Mouse (Mus musculus) thymus, postnatal 14 days (tissue): Measurements from ENCODE around the gene Shf.
A peak's percentile ranks its signal among the peaks of the same experiment; 100 is the strongest.

Source experiments
- DNase-seq: peaks from one replicate; pipeline ENCODE4 v3.0.0; 2021

The Shf gene

DNA sequence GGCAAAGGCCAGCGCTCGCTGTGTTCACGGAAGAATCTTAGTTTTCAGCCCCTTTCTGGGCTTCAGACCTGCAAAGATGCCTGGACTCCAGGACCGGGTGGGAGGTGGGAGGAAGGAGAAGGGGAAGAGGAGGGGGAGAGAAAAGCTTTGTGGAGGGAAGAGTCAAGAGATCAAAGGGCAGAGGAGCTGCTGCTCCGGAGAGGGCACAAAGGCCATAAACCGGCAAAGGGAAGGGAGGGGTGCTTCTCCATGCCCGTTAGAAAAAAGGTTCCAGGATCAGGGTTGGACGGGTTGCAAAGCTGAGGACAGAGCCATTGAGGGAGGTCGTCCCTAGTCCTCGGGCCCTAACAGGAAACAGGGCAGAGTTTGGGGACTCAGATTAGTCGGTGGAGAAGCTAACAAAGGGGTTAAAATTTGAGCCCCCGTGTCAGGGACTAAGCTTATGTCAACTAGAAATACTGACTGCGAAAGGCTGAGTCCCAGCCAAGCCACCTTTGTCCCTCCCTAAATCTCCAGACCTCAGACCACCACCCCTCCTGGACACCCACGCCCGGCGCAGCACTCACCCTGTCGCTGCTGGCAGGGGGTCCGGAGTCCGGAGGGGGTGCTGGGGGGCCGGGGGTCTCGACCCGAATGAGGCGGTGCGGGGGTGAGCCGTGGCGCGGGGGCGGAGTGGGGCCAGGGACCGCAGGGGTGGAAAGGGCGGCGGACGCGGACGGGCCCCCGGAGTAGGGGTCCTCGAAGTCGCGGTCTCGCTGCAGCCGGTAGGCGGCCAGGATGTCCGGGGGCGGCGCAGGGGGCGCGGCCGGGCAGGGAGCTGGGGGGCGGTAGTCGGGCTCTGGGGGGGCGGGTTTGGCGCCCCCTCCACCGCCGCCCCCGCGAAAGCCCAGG is 636 bp downstream of the Shf start:
- DNase-seq, result peak; percentile 78

DNA sequence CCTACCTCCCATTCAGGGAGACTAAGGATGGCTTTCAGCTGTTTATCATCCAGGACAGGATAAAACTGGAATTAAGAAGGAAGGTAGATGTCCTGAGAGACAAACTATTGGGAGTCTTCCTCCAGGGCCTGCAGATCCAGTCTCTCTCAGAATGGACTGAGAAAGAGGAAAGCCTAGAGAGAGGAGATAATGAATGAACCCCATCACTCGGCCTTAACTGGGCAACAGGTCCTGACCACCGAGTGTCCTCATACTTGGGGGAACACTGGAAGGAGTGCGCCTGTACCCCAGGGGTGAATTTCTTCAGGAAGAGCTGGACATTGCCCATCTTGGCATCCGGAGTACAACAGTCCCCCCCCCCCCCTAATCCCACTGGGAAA is 1.3 kb downstream of the Shf start:
- DNase-seq, result no peak

DNA sequence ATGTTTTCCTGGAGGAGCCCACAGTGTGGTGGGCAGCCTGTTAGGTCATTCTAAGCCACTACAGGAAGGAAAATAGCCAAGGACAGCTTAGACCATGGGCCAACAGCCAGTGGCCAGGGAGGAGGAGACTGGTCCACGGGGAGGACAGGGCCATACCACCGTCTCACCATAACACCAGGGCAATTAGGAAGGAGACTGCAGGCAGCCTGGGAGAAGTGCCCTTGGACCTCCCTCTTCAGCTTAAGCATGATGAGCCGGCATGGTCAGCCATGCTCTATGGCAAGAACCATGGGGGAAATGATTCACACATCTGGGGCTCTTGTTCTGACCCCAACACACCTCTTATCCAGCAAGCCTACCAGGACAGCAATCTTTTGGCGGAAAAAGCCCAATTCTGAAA is 1.8 kb downstream of the Shf start:
- DNase-seq, result no peak

DNA sequence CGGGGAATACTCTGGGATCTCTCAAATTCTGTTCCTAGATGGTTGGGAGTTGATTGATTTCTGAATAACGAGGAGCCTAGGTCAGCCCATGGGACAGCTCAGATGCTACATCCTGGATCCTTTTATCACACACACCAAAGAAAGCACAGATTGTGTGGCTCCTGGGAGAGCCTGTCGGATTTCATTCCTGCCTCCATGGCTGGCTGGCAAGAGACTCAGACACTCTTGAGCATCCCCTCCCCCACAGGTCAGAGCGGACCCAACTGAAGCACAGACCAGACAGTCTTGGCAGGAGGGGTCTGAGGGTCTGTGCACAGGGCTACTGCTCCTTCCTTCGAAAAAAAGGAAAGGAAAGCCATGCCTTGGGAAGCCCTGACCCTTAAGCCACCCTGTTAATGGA is 2.3 kb downstream of the Shf start:
- no peak for DNase-seq

DNA sequence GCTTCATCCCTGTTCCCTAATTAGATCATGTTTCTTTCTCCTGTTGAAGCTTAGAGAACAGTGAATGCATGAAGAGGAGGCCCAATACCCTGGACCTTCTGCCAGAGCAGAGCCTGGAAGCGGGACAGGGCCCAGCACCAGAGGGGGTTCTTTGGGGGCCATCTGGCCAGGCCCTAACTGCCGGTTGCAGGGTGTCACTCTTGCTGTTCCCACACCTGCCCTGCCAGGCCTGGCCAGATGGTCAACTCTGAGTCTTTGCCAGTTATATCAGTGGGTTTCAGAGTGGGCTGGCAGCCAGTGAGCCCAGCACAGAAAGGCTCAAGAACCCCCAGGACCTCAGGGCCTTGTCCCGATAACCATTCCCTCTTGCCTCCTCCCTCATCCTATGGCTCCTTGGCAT is 2.9 kb downstream of the Shf start:
- no peak for DNase-seq

DNA sequence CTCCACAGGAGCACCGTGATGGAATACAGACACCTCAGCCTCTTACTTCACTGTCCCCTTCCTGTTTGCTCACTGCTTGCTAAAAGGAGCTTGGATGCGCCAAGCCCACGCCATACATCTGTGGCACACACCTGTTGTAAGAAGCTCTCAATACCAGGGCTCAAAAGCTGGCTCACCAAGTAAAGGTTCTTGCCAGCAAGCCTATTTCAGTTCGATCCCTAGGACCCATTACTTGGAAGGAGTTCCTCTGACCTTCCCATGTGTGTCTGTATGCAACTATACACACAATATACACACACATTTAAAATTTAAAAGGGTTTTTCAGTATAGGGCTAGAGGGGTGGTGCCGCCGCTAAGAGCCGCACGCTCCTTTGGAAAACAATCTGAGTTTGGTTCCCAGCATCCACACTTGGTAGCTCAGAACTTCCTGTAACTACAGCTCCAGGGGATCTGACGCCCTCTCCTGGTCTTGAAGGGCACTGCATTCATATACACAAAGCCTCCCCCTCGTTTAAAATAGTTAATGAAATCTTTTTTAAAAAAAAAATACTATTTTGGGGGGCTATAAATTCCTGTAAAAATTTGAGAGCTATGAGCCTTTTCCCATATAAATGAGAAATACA is 3.6 kb downstream of the Shf start:
- no peak for DNase-seq

DNA sequence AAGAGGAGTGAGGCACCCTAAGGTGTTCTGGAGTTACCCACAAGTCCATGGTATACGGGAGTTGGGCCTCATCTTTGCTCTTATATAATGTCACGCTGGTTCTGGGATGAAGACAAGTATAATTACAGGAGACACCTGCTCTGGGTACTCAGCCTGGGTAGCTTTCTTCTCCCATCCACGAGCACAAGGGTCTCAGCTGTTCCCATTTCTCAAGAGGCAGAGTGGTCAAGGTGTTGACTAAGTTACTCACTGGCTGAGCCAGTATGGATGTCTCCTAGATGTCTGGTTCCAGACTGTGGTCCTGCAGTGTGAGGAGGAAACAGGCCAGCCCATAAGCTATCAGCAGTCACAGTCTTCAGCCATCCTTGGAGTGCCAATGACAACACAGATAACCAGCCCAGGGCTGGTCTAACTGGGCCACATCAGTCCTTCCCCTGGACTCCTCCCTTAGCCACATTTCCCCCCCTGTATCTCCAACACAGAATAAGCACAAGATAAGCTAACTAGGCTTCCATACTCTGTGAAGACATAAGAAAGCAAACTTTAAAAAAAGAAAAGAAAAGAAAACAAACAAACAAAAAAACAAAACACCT is 4.5 kb downstream of the Shf start:
- DNase-seq, result no peak

DNA sequence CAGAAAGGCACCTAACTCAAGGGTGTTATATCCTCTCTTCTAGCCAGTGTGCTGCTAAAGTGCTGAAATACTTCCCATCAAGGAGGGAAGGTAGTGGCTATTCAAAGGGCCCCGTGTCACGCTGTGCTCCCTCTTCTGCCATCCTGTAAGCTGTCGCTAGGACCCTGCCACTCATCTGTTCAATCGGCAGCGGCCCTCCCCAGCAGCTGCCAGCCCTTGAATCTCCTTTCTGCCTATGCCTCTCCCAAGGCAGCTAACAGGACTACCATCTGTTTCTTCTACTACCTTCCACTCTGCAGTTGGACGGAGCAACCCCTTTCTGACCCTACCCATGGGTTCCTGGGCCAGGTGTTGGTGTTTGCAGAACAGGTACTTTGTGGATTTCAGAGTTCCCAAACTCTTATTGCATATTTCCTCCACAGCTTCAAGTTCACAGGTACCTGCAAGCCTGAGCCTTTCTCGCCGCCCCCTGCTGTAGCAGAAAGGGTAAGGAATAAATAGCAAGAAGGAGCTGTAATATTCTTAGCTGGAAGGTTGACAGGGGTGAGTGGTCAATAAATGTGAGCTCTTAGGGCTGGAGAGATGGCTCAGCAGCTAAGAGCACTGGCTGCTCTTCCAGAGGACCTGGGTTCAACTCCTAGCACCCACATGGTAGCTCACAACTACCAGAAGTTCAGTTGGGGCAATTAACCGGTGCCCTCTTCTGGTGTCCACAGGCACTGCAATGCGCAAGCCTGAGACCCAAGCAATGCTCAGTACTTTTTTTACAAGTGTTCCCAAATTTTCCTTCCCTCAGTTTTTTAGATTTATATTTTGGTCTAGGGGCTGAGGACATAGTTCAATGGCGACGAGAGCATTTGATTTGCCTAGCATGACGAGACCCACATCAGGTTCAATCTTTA is 6.1 kb downstream of the Shf start:
- DNase-seq, result no peak

DNA sequence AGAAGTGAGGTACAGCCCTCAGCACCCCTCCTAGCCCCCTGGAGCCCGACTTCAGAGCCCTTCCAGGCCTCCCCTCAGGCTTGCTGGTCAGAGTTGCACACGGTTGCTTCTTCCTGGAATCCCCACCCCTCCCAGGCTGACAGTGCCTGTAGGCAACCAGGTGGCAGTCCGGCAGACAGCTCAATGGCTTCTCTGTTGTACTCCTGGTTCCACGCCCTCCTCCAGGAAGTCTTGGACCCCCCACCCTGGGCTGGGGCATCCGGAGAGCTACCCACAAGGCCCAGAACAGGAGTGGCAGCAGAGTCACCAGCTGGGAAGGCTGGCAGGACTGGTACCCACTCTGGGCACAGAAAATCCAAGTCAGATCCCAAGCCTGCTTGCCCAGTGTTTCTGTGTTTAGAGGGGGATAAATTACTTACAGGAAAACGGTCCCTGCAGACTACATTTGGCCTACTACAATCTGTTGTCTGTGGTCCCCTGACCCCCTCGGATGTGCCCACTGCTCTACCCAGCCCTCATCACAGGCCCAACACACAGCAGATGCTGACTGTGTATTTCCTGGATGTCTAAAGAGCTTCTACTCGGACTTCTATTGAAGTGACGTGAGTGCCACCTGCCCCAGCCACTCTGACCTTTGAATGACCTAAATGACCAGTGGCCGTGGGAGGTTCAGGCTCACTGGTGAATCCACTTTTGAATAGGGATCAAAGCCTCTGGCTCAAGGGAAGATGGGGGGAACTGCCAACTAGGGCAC is 6.9 kb downstream of the Shf start:
- no peak for DNase-seq

DNA sequence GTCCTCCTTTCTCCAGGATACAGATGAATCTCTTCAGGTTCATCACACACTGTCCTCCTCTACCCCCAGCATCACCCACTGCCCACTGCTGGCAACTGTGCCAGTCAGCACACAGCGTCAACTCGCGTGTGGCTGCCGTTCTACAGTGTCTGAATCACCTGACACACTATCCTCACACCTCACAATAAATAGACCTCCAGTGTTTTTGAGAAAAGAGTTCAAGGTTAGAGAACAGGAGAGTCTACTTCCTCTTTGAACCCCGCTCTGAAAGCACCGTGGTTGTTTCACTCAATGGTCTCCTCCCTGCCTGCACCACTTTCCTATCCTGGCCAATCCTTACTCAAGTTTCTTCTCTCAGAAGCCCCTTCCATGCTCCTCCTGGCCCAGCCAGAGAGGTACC is 7.8 kb downstream of the Shf start:
- no peak for DNase-seq

DNA sequence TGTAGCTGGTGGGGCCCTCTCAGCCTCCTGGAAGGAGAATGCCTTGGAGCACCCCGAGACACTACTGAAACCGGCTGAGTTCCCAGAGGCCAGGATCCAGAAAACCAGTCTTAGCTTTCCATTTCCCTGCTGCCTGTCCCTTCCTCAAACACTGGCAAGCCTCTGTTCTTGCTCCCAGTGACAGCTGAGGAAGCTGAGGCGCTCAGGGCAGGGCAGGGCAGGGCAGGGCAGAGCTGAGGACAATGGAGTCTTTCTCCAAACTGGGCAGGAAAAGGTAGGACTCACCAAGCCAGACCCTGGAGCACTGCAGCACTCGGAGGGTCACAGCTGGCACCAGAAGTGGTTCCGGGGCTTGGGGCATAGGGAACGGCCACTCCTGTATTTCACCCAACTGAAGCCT is 8.7 kb downstream of the Shf start:
- DNase-seq, result no peak

DNA sequence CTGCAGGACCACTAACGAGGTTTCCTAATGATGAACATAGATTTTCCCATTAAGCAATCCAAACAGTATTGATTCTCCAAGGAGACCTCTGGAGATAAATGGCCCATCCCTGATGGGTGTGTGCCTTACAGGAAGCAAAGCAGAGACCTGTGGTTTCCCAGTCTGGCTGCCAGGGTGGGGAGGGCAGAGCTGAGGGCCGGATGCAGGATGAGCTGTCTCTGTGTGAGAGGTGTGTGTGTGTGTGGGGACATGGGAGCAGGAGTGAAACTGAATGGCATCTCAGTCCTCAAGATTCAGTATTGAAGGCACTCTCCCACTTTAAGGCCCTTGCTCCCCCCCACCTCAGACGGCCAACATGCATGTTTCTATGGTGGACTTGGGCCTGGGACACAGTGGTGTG is 12.8 kb downstream of the Shf start:
- no peak for DNase-seq

DNA sequence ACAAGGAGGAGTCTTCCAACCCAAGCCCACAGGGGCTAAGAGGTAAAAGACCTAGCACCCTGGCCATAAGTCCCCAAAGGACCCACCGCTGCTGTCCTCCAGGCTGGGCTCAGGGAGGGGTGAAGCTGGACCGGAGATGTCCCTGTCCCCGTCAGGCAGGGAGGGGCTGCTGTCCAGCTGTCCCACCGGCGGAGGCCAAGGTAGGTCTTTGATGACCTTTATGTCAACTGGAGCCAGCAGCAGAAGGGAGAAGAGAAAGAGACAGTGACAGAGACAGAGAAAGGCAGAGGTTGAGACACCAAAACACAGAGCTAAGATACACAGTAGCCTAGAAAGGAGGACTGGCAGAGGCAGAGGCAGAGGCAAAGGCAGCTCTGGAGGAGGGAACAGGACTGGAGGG is 13.6 kb downstream of the Shf start:
- no peak for DNase-seq

DNA sequence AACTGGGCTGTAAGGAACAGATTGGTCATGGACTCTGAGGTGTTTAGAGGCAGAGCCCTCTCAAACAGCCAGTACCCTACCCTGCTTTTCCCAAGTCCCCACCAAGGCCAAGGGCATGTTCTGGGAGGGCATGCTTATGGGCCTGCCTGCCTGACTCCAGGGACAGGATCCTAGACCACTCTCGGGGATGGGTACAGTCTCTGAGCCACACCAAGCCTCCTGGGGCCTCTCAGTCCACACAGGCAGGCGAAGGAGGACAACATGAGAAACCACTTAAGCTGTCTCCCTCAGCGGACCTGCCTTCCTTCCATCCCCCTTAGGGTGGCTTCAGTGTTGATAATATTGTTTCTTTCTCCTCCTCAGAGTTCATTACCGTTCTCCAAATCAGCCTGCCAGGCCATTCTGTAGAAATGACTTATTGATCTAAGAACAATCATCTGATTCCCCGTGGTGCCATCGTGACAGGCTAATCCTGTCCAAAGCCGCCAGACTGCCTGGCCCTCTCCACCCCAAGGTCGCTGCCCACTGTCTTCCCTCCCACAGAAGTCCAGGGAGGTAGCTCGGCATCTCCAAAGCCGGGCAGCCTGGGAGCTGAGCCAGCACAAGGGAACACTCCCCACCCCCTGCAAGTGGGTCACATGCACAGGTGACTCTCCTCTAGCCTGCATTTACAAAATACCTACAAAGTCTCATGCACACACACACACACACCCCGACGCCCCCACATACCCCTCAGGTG is 14.6 kb downstream of the Shf start:
- no peak for DNase-seq

DNA sequence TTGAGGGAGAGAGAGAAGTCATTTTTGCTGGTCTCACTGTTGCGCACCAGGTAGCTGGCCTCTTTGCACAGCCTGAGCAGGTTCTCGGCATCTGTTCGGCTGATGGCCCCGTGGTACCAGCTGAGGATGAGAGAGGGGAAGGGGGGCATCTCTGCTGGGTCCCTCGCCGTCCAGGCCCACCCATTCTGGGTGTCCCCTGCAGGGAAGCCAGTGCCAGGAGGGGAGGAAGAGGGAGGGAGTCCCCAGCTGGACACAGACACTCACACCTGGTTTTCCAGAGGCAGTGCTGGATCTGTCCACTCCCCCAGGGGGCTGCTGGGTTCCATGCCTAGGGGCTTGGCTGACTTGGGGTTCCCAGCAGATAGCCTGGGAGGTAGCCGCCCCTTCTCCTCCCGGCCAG is 15.2 kb downstream of the Shf start:
- DNase-seq, result no peak

DNA sequence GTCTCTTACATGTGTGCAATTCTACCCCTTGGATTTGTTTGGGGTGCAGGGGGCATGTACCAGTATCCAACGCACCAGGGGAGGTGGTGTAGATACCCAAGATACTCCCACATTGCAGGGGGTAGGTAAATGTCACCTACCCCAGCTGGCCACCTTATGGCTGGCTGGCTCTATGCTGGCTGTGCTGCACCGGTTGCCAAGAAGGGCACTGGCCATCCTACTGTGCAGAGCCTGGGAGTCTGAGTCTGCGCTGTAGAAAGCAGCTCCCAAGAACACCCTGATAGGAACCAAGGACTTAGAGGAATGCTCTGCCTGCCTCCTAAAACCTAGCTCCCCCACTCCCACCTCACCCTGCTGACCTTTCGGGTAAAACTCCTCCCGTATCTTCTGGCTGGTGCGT is 16.0 kb downstream of the Shf start:
- DNase-seq, result no peak

DNA sequence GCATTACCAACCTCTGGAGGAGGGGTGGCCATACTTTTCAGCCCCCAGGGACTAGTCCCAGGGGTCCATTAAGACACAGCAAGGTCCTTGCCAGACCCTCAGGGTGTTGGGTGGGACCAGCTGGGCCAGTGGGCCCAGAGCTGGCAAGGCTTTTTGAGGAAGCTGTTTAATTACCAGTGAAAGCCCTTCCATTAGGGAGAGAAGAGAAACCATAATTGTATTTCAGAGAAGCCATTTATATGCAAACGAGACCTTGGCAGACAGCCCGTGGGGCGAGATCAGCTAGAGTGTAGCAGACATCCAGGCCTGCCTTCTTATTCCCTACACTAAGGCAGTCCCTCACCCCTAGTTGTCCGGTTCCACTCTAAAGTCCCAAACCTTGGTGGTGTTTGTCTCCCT is 17.0 kb downstream of the Shf start:
- no peak for DNase-seq

DNA sequence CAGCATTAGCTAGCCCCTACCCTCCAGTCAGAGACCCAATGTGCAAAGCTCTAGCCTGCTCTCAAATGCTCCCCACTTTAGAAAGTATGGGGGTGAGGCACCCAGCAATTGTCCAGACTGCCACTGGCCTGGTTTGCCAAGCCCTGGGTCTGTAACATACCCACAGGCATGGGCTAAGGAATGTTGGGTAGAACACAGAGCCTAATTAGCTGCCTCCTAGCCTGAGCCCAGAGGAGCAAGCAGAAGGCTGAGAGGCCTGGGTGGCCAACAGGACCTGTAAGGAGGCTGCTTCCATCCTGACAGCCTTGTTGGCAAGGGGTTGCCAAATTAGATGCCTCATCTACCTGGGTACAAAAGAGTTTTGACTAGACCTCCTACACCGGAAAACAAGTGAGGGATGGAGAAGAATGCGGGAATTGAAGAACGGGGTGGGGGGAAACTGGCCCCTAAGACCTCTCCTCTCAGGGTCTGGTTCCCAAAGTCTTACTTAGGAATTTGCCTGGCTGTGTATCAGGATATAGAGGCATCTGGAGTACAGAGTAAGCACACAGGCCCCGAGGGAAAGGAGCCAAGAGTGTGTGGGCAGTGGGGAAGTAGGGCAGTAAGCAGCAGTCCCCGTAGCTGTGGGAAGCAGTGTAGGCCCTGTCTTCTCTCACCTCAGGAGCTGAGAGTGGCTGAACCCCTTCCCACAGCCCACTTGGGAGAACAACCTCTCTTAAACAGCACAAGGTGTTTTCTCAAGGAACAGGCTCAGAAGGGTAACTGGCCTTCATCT is 17.6 kb downstream of the Shf start:
- DNase-seq, result no peak

DNA sequence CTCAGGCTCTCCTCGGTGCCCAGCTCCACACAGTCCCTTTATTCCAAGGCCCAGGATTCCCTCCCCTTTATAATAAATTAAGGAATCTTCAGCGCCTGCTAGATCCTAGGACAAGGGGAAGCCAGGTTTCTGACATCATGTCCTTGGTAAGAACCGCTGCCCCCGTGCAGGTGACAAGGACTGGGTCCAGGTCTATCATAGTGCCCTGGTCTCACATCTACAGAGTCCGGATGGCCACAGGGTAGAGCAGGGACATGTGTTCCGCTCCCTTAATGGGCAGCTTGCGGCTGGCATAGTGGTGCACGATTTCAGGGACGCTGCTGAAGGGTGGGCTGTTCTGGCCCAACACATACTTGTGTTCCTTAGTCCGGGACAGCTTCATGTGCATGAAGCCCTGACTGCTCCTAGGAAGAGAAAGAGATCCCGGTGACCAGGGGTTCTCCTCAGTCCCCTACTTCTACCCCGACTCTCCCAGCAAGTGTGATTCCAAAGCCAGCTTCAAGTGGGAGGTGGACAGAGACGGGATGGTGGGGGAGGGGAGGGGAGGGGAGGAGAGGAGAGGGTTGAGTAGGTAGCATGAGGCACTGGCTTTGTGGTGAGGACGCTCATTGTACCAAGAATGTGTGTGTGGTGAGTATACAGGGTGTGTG is 19.7 kb downstream of the Shf start:
- peak; percentile 33 for DNase-seq

DNA sequence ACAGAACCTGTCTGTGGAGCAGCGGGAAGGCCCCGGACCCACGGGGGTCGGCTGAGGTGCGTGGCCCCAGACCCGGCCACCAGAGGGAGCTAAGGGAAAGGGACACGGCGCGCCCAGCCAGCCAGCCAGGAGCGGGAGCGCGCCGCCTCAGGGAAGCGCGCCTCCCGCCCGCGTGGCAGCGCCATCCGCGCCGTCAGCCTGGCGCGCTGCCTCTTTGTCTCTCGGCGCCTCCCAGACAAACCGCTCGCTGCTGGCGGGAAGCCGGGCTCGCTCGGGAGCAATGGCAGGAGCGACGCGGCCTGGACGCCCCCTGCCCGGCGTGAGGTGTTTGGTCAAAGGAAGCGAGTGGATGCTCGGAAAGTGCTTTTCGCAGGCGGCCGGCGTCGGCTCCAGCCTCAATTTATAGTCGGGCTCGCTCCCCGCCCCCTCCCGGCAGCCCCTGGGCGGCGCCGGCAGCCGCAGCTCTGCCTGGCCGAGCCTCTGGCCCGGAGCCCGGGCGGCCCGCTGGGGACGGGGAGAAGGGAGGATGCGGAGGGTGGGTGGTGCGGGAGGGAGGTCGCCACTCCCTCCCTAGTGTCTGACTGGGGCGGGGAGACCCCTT is 20.3 kb downstream of the Shf start:
- peak; percentile 92 for DNase-seq
